Mouse (Mus musculus) heart, adult 8-10 months (tissue): ENCODE results near the gene Gm8005. TPM values are rescaled to one million over a fixed set of nuclear protein-coding genes. Genes with fewer than 3 reads are reported as not detected.
"Not testable (repeated sequence)": the region's sequence is repeated elsewhere in the genome, so short reads cannot be mapped to it uniquely, and the experiment has no call there.

ENCODE experiments used
- DNase-seq: peaks from one replicate; pipeline ENCODE4 v3.0.0; 2022; ENCODE audit warnings: low spot score
- total RNA-seq, 4 experiments: library from RNA; stranded (reverse); gene quantifications; 2 replicates each; pipeline ENCODE4 v1.2.4; 2022

Gm8005 gene
- not detected for total RNA-seq

- DNase-seq, result not testable (repeated sequence)
Observed at GRCm38 (mm10) chr14:42439573-42439972, at the start of gene Gm8005. Gene Gm8005, minus strand, starts transcription at chr14:42439673.

- DNase-seq, result not testable (repeated sequence)
Observed at GRCm38 (mm10) chr14:42463581-42463980, 24.1 kb upstream of the Gm8005 start, which contains the start of gene Gm8011. Gene Gm8011, plus strand, starts transcription at chr14:42463881.

Other genes with a start within 250 kb of the Gm8005 start
- gene Gm3573, start 248.9 kb downstream of the Gm8005 start, total RNA-seq, result not detected
- gene Gm17026, start 179.6 kb downstream of the Gm8005 start, total RNA-seq, result not detected
- not detected for gene Gm9611, start 142.3 kb downstream of the Gm8005 start, total RNA-seq
- not detected for gene Gm7995, start 129.5 kb downstream of the Gm8005 start, total RNA-seq
- gene Gm8011, start 24.2 kb upstream of the Gm8005 start, total RNA-seq, result not detected
- gene Gm8020, start 62.7 kb upstream of the Gm8005 start, total RNA-seq, result not detected
- gene Gm8024, start 84.6 kb upstream of the Gm8005 start, total RNA-seq, result not detected
- gene Gm17124, start 160.2 kb upstream of the Gm8005 start, total RNA-seq, result not detected
- gene Gm3633, start 202.2 kb upstream of the Gm8005 start, total RNA-seq, result not detected
- gene Gm10378, start 216.3 kb upstream of the Gm8005 start, total RNA-seq, result not detected